Mouse (Mus musculus): ENCODE measurements around the gene Rasl10a.
A peak's percentile ranks its signal among the peaks of the same experiment; 100 is the strongest.

DNA sequence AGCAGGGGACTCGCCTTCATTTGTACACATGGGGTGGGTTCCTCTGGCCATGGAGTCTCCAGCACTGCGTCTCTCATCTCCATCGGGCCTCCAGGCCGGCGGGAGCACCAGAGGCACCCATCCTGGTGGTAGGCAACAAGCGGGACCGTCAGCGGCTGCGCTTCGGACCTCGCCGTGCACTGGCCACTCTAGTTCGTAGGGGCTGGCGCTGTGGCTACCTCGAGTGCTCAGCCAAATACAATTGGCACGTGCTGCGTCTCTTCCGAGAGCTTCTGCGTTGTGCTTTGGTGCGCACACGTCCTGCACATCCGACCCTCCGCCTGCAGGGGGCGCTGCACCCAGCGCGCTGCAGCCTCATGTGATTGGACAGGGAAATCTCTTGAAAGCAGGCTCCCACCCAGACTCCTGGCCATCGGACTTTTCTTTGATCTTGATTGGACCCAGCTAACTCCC is 1.8 kb downstream of the Rasl10a start:
- TF ChIP-seq CTCF (IDR thresholded peaks at IDR 0.05; ENCODE audit: control insufficient read depth, insufficient read depth, low read length) (peak; percentile 81), POLR2A (IDR thresholded peaks at IDR 0.05; ENCODE audit: borderline replicate concordance, control insufficient read depth, low read depth, low read length) (peak; percentile 19; the same call in 1 of the 2 replicates)

Data from bone marrow, adult 2 months (tissue).